Mouse (Mus musculus): ENCODE data around the gene Trim75.

Gene Trim75

GRCm38 (mm10) chr8:64987731-64988130 lies at the start of gene Trim75:
Trim75 (minus strand) TSS chr8:64987831.
- ChIA-PET CTCF (no interaction called here), POLR2A (no interaction called here)

DNA sequence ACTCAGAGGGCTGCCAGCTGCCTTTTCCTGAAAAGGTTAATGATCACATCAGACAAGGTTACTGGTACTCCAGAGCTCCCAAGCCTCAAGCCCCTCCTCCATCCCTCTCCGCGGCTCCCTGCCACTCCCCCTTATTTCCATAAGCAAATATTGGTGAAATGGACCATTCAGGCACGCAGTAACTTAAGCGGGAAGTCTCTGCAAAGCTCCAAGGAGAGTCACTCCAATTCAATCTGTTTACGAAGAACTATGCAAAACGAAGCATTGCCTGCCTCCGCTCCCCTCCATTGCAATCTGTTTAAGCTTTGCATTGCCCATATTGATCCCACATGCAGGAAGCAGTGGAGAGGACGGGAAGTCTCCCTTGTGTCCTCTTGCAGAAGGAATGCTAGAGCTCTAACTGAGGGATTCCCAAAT lies 49.5 kb upstream of the Trim75 start, which contains the start of gene Apela:
Gene Apela (minus strand): TSS at position 220 of the 417 bp plus-strand sequence.
- POLR2A ChIA-PET = interaction anchor here (0.6 to 3.7 kb wide), 29 partner anchors 8 to 238 kb away, joined by 3 to 53 read pairs (median 4); no protein-coding TSS in a partner anchor
- CTCF ChIA-PET = interaction anchor here in 3 of 4 experiments (0.5 to 1.4 kb wide), 5 partner anchors 9 to 345 kb away, joined by 3 to 13 read pairs (median 3); no protein-coding TSS in a partner anchor

- POLR2A ChIA-PET = interaction anchor here (0.7 to 3.3 kb wide), 30 partner anchors 9 to 1452 kb away, joined by 3 to 27 read pairs (median 4); partner anchors contain the start of genes Tma16 (in 1 of the 4) and Tmem192 (in 1 of the 4)
- CTCF ChIA-PET = interaction anchor here in 1 of 4 experiments (1.2 kb wide), 1 partner anchor 11 kb away, joined by 6 read pairs; no protein-coding TSS in a partner anchor
Observed at GRCm38 (mm10) chr8:65034136-65034535, 46.5 kb upstream of the Trim75 start.

DNA sequence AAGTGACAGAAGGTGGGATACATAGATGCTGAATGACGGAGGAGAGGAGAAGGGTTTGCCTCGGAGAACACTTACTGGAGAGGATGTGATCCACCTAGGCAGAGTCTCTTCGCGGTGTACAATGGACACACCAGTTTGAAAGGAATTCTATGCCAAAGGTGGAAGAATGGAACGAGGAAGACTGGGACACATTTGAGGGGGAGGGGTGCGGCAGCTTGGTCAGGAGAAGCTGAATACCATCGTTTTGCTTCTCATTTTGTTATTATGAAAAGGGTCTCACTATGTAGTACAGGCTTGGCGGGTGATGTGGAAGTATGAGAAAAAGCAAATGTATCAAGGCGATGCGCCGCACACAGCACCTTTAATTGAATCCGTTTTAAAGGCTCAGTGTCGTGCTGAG lies 45.4 kb upstream of the Trim75 start:
- ChIA-PET CTCF (no interaction called here), POLR2A (interaction anchor here (0.5 to 3.3 kb wide), 15 partner anchors 10 to 57 kb away, joined by 3 to 27 read pairs (median 4); no protein-coding TSS in a partner anchor)

DNA sequence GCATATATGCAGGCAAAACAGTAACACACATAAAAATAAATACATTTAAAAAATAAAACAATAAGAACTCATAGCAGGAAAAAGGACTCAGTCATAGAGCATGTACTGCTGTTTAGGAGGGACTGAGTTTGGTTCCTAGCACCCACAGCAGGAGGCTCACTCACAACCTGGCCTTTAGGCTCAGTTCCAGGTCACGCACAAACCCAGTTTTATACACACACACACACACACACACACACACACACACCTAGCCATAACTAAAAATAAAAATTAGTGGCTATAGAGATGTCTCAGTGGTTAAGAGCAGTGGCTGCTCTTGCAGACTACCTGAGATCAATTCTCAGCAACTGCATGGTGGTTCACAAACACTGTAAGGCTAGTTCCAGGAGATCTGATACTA lies 44.5 kb upstream of the Trim75 start:
- ChIA-PET POLR2A (interaction anchor here in 2 of 4 experiments (0.8 to 3.1 kb wide), 7 partner anchors 12 to 44 kb away, joined by 4 to 13 read pairs (median 6); partner anchors contain the start of genes Trim60 (in 1 of the 2) and Trim61 (in 1 of the 2)), CTCF (no interaction called here)

- POLR2A ChIA-PET = interaction anchor here in 2 of 4 experiments (0.5 to 3.1 kb wide), 9 partner anchors 12 to 170 kb away, joined by 3 to 13 read pairs (median 6); partner anchors contain the start of genes Trim60 (in 1 of the 2) and Trim61 (in 1 of the 2)
- CTCF ChIA-PET = no interaction called here
Observed at GRCm38 (mm10) chr8:65030735-65031485, 43.3 kb upstream of the Trim75 start.

- POLR2A ChIA-PET = interaction anchor here in 2 of 4 experiments (1.0 to 3.1 kb wide), 5 partner anchors 8 to 34 kb away, joined by 3 to 13 read pairs (median 6); partner anchors contain the start of gene Apela (in 1 of the 2)
- CTCF ChIA-PET = interaction anchor here in 2 of 4 experiments (0.6 to 1.6 kb wide), 5 partner anchors 14 to 79 kb away, joined by 3 to 6 read pairs (median 5); no protein-coding TSS in a partner anchor
Observed at GRCm38 (mm10) chr8:65029776-65030175, 42.1 kb upstream of the Trim75 start.

- ChIA-PET CTCF (interaction anchor here in 3 of 4 experiments (0.6 to 1.6 kb wide), 5 partner anchors 15 to 80 kb away, joined by 3 to 6 read pairs (median 5); no protein-coding TSS in a partner anchor), POLR2A (interaction anchor here in 2 of 4 experiments (0.6 to 3.1 kb wide), 8 partner anchors 8 to 59 kb away, joined by 3 to 13 read pairs (median 4); partner anchors contain the start of gene Apela (in 1 of the 2))
Observed at GRCm38 (mm10) chr8:65028959-65029686, 41.5 kb upstream of the Trim75 start.

- ChIA-PET POLR2A (interaction anchor here in 3 of 4 experiments (0.5 to 1.5 kb wide), 13 partner anchors 11 to 867 kb away, joined by 3 to 9 read pairs (median 3); partner anchors contain the start of genes Apela (in 1 of the 3) and Tmem192 (in 1 of the 3)), CTCF (interaction anchor here (0.6 to 2.2 kb wide), 32 partner anchors 9 to 1454 kb away, joined by 3 to 12 read pairs (median 3); partner anchors contain the start of gene Apela (in 1 of the 4))
Observed at GRCm38 (mm10) chr8:65022485-65022884, 34.9 kb upstream of the Trim75 start.

- POLR2A ChIA-PET = interaction anchor here in 1 of 4 experiments (2.2 kb wide), 1 partner anchor 13 kb away, joined by 6 read pairs; no protein-coding TSS in a partner anchor
Observed at GRCm38 (mm10) chr8:65018423-65018822, 30.8 kb upstream of the Trim75 start, which contains the start of the genes Trim61 and Trim60. Trim61 (minus strand) TSS chr8:65018523. Trim60 (minus strand) TSS chr8:65018584.

DNA sequence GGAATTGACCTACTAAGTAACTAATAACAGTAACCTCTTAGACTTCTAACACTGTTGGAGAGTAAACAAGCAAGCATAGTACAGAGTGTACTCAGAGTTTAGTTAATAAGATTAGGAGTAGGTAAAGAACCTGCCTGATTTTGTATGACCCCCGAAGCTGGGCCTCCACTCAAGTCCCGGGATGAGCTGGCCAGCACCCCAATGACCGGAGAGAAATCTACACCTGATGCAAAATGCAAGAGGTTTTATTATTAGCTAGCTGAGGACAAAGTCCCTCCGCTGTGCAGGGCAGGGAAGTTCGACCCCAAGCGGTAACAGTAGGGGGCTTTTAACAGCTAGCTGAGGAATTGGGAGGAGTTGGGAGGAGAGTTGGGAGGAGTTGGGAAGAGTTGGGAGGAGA lies 20.0 kb upstream of the Trim75 start:
- ChIA-PET CTCF (interaction anchor here in 1 of 4 experiments (0.6 kb wide), 2 partner anchors 36 to 140 kb away, joined by 4 to 6 read pairs; no protein-coding TSS in a partner anchor), POLR2A (interaction anchor here in 1 of 4 experiments (0.7 kb wide), 1 partner anchor 9 kb away, joined by 17 read pairs; no protein-coding TSS in a partner anchor)

More at GRCm38 (mm10) chr8:65018423-65018822, 30.8 kb upstream of the Trim75 start, which contains the start of the genes Trim61 and Trim60:
- CTCF ChIA-PET = interaction anchor here in 1 of 4 experiments (0.7 kb wide), 1 partner anchor 90 kb away, joined by 5 read pairs; no protein-coding TSS in a partner anchor

DNA sequence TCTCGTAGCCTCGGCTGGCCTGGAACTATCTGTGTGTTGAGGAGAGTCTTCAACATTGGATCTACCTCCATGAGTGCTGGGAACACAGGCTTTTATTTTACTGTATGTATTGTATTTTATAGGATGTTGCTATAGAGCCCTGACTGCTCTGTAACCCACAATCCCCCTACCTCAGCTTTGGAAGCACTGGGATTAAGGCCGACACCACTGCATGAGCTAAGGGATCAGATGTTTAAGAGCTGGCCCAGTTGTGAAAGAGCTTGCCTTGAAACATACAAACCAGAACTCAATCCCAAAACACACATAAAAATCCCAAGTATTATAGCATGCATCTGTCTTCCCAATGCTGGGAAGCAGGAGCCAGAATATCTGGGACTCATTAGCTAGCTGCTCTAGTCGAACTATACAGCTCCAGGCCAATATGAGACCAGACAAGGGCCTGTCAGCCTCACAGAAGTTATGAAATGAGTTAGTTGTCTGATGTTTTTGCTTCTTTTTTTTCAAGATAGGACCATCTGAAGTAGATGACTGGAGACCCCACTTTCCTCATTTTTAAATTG lies 11.3 kb upstream of the Trim75 start:
- POLR2A ChIA-PET = interaction anchor here in 2 of 4 experiments (0.6 kb wide), 2 partner anchors 151 to 1476 kb away, joined by 4 to 5 read pairs; no protein-coding TSS in a partner anchor
- CTCF ChIA-PET = interaction anchor here in 2 of 4 experiments (0.6 to 0.7 kb wide), 2 partner anchors 16 to 24 kb away, joined by 3 read pairs; no protein-coding TSS in a partner anchor

GRCm38 (mm10) chr8:64983150-64983897 lies 4.3 kb downstream of the Trim75 start:
- ChIA-PET CTCF (interaction anchor here in 2 of 4 experiments (0.6 to 0.8 kb wide), 2 partner anchors 15 to 935 kb away, joined by 3 read pairs; no protein-coding TSS in a partner anchor), POLR2A (interaction anchor here in 2 of 4 experiments (0.7 to 1.6 kb wide), 7 partner anchors 9 to 149 kb away, joined by 3 to 7 read pairs (median 3); partner anchors contain the start of gene Tmem192 (in 1 of the 2))

DNA sequence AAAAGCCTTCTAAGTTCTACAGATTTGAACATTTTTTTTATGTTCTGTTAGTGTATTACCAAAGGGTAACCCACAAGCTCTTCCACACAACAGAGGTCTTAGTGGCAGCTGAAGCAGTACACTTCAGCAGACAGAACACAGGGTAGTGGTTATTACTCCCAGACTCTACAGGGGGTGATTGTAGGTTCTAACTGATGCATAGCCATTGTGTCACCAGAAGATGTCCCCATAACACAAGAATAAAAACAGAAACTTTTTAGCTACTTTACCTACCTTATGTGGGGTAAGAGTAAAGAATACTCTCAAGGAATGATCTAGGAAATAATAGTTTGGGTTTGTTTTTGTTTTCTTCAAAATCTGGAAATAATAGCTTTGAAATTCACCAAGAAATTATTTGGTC lies 24.8 kb downstream of the Trim75 start:
- POLR2A ChIA-PET = interaction anchor here in 1 of 4 experiments (1.9 kb wide), 1 partner anchor 15 kb away, joined by 10 read pairs; the partner anchor contains the start of gene Tmem192

GRCm38 (mm10) chr8:64959025-64959424 lies 28.6 kb downstream of the Trim75 start:
- ChIA-PET POLR2A (interaction anchor here in 1 of 4 experiments (1.3 kb wide), 1 partner anchor 11 kb away, joined by 4 read pairs; no protein-coding TSS in a partner anchor), CTCF (no interaction called here)

More for the DNA sequence above, 24.8 kb downstream of the Trim75 start:
- CTCF ChIA-PET = interaction anchor here in 2 of 4 experiments (0.5 to 0.7 kb wide), 2 partner anchors 60 to 544 kb away, joined by 4 read pairs; no protein-coding TSS in a partner anchor

DNA sequence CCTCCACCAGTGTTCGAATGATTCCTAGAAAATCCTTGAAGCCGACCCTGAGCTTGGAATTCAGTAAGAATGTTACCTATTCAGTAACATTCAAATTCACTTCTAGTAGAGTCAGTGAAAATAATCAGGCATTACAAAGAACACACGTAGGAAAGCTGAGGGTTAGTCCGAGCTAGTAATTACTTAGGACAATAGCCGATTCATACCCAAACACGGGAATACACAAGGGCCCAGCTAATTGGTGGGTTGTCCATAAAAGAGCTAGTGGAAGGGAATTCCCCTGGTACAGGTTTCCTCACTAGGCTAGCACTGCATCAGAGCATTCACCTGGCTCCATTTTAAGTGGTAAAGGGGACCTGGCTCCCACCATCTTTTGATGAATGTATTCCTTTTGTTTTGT lies 35.5 kb downstream of the Trim75 start:
- CTCF ChIA-PET = interaction anchor here in 1 of 4 experiments (0.7 kb wide), 1 partner anchor 66 kb away, joined by 3 read pairs; no protein-coding TSS in a partner anchor

More for the DNA sequence above, 35.5 kb downstream of the Trim75 start:
- POLR2A ChIA-PET = interaction anchor here in 3 of 4 experiments (0.6 to 1.3 kb wide), 13 partner anchors 9 to 354 kb away, joined by 3 to 5 read pairs (median 3); partner anchors contain the start of gene Apela (in 1 of the 3)
